Mouse (Mus musculus) megakaryocyte, embryonic 14.5 days (primary cell): Measurements from ENCODE around the gene Adprhl2.

Source experiments
- FLI1 ChIP-seq: IDR thresholded peaks from 2 replicates; pipeline ENCODE4 v1.6.1; 2012; ENCODE audit warnings: low read length, inconsistent platforms, mixed read lengths
- GATA1 ChIP-seq: IDR thresholded peaks from 3 replicates; pipeline ENCODE4 v1.6.1; 2012; ENCODE audit warnings: mixed read lengths, low read length, inconsistent platforms, borderline replicate concordance

DNA sequence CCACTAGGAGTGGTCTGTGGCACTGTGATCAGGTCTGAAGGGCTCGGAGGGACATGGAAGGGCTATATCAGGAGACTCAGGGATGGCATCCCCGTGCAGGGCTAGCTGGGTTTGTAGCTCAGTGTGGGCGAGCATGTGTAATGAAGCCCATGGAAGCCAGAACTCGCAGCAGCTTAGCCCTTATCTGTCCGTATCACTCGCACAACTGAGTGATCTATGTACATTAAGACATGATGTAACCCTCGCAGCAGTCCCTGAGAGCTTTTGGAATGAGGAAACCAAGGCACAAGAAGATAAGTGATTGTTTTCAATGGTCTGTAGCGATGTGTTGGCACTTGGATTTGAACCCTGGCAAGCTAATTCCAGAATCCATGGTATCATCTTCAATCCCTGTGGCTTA is 37.9 kb downstream of the Adprhl2 start:
- TF ChIP-seq GATA1, result no peak
- no peak for TF ChIP-seq FLI1
